Mouse (Mus musculus) liver, adult 2 months (tissue): Measurements from ENCODE around the gene Nbea. TPM values are rescaled to one million over a fixed set of nuclear protein-coding genes. Genes with fewer than 3 reads are reported as not detected.

Source experiments
- DNase-seq: peaks from one replicate; pipeline ENCODE4 v3.0.0-alpha.2; 2011; ENCODE audit warnings: low read depth, low spot score; ENCODE audit errors: extremely low read depth
- H3K27ac ChIP-seq: fragments of 200-500 bp; replicated peaks from 2 replicates; pipeline ENCODE4 v1.5.1; 2012; ENCODE audit warnings: low read depth, mild to moderate bottlenecking, control low read depth, inconsistent platforms, low read length; ENCODE audit not compliant: insufficient read depth
- H3K27me3 ChIP-seq: fragments of 200-500 bp; 2 replicates; pipeline ENCODE4 v1.6.1; 2012; ENCODE audit warnings: mild to moderate bottlenecking, moderate library complexity, low read length, inconsistent platforms; ENCODE audit not compliant: control insufficient read depth, insufficient read depth
- H3K36me3 ChIP-seq: fragments of 200-500 bp; 2 replicates; pipeline ENCODE4 v1.6.1; 2012; ENCODE audit warnings: low read length, inconsistent platforms; ENCODE audit not compliant: control insufficient read depth, insufficient read depth
- H3K4me1 ChIP-seq: fragments of 200-500 bp; 2 replicates; pipeline ENCODE4 v1.6.1; 2011; ENCODE audit warnings: low read length; ENCODE audit not compliant: control insufficient read depth, insufficient read depth
- H3K4me3 ChIP-seq: fragments of 200-500 bp; 2 replicates; pipeline ENCODE4 v1.5.1; 2011; ENCODE audit warnings: low read depth, mild to moderate bottlenecking, control low read depth, low read length, moderate library complexity; ENCODE audit not compliant: insufficient read depth
- H3K79me2 ChIP-seq: fragments of 200-500 bp; 2 replicates; pipeline ENCODE4 v1.6.1; 2012; ENCODE audit warnings: inconsistent platforms, mild to moderate bottlenecking, low read length, moderate library complexity; ENCODE audit not compliant: control insufficient read depth, insufficient read depth
- H3K9ac ChIP-seq: fragments of 200-500 bp; 2 replicates; pipeline ENCODE4 v1.6.1; 2012; ENCODE audit warnings: low read depth, mild to moderate bottlenecking, control low read depth, inconsistent platforms, low read length
- CTCF ChIP-seq: fragments of 200-500 bp; IDR thresholded peaks from 2 replicates; pipeline ENCODE4 v1.5.1; 2011; ENCODE audit warnings: low read depth, low read length, control low read depth
- POLR2A ChIP-seq: fragments of 200-500 bp; IDR thresholded peaks from 2 replicates; pipeline ENCODE4 v1.6.1; 2011; ENCODE audit warnings: low read length, control low read depth; ENCODE audit not compliant: insufficient read depth; ENCODE audit errors: extremely low read depth
- WGBS: fragments of 180-500 bp; shearing (Covaris S2); methylation state at CpG from one replicate; pipeline ENCODE4 v1.1.7; 2018; 5-methylcytosine and 5-hydroxymethylcytosine counted together
- polyA plus RNA-seq: library from polyadenylated mRNA; depleted of rRNA; stranded (reverse); fragments of >200 nt; gene quantifications from 2 replicates; pipeline ENCODE4 v1.2.3, GENCODE M21; 2012
- total RNA-seq: library from RNA; depleted of rRNA; stranded (reverse); fragments of >200 nt; gene quantifications from 2 replicates; pipeline ENCODE4 v1.2.3, GENCODE M21; 2014

The Nbea gene
- total and polyA plus RNA-seq, 2 experiments, result 0.38 to 1.9 TPM

GRCm38 (mm10) chr3:56187131-56187779, 3.8 kb upstream of the Nbea start:
- 45% methylated on average over 6 of the region's 6 CpGs for WGBS

DNA sequence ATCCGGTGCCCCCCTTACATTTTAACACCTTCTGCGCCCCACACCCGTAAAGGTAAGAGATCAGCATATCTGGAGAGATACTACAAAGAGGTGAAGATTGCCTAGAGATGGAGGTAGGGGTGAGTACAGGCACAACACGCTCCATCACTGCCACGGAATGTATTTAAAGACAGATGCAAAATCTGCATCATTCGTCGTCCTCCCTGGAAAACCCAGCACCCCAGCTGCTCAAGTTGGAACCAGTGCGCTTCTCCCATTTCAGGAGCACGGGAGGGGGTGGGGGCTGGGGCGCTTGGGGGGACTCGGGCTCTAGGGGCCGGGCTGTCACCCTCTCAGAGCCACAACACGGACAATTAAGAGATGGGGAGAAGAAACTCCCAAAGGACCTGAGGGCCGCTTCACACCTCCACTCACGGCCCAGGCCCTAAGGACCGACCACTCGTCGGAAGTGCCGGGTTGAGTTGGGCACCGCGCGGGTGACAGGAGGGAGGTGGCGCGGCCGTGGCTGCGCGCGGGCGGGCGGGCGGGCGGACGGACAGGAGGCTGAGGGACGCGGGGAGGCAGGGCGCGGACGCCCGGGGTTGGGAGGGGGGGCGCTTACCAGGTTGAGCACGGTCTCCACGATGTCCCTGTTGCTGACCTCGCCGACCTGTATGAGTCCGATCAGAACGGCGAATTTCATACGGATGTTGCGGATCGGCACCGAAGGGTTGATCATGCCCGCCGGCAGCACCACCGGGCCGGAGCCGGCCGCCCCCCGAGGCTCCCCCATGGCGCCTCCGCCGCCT, 936 bp downstream of the Nbea start:
- no peak overlapping the region for H3K27ac ChIP-seq
- WGBS, result 4% methylated on average over 55 of the region's 61 CpGs
- no peak for TF ChIP-seq POLR2A
- TF ChIP-seq CTCF, result no peak
- H3K79me2 ChIP-seq, result no peaks in the 10 kb centered on the region
- peaks cover 4% of the 10 kb centered on the region; the same call in 1 of the 2 replicates for H3K4me1 ChIP-seq
- H3K36me3 ChIP-seq, result no peaks in the 10 kb centered on the region
- H3K9ac ChIP-seq, result peak overlapping the region; percentile 81
- H3K4me3 ChIP-seq, result peak overlapping the region; percentile 87
- H3K27me3 ChIP-seq, result peaks cover 8% of the 10 kb centered on the region; the same call in 1 of the 2 replicates
- DNase-seq, result no peak

More at GRCm38 (mm10) chr3:56187131-56187779, 3.8 kb upstream of the Nbea start:
- Histone ChIP-seq H3K4me3 (no peak overlapping the region), H3K9ac (no peak overlapping the region), H3K27me3 (peaks cover 7% of the 10 kb centered on the region; the same call in 1 of the 2 replicates), H3K4me1 (peaks cover 4% of the 10 kb centered on the region; the same call in 1 of the 2 replicates), H3K79me2 (no peaks in the 10 kb centered on the region), H3K27ac (no peak overlapping the region), H3K36me3 (no peaks in the 10 kb centered on the region)
- no peak for TF ChIP-seq POLR2A
- TF ChIP-seq CTCF, result no peak
- DNase-seq, result no peak

GRCm38 (mm10) chr3:56181991-56182370, 1.5 kb downstream of the Nbea start:
- Histone ChIP-seq H3K36me3 (no peaks in the 10 kb centered on the region), H3K27me3 (peaks cover 8% of the 10 kb centered on the region; the same call in 1 of the 2 replicates), H3K4me3 (no peak overlapping the region), H3K4me1 (peaks cover 4% of the 10 kb centered on the region; the same call in 1 of the 2 replicates), H3K27ac (no peak overlapping the region), H3K79me2 (no peaks in the 10 kb centered on the region), H3K9ac (no peak overlapping the region)
- WGBS, result 38% methylated on average over 4 of the region's 4 CpGs
- DNase-seq, result no peak
- TF ChIP-seq CTCF, result no peak
- TF ChIP-seq POLR2A, result no peak

DNA sequence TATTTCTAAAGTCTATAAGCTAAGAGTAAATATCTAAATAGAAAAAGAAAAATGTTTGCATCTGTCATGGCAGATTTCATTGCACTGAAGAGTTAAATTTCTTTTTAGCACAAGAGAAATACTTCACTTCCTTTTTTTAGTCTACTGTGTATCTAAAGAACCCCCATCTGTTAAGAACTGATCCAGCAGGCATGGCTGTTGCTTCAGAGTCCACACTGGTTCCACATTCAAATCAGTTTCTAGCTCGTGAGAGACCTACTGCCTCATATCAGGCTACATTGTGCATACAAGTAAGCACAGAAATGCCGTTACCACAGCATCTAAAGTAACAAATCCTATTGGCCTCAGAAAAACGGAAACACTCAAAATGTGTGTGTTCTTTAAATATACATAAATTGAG, 2.5 kb downstream of the Nbea start:
- H3K36me3 ChIP-seq, result no peaks in the 10 kb centered on the region
- no peak overlapping the region for H3K9ac ChIP-seq
- peaks cover 4% of the 10 kb centered on the region; the same call in 1 of the 2 replicates for H3K4me1 ChIP-seq
- H3K27ac ChIP-seq, result no peak overlapping the region
- DNase-seq, result no peak
- no peak overlapping the region for H3K4me3 ChIP-seq
- TF ChIP-seq POLR2A (no peak), CTCF (no peak)
- H3K79me2 ChIP-seq, result no peaks in the 10 kb centered on the region
- H3K27me3 ChIP-seq, result peaks cover 8% of the 10 kb centered on the region; the same call in 1 of the 2 replicates
- 69% methylated on average over 3 of the region's 3 CpGs for WGBS

- Histone ChIP-seq H3K4me1 (no peaks in the 10 kb centered on the region), H3K27me3 (no peaks in the 10 kb centered on the region), H3K4me3 (no peak overlapping the region), H3K36me3 (no peaks in the 10 kb centered on the region), H3K27ac (no peak overlapping the region), H3K9ac (no peak overlapping the region), H3K79me2 (no peaks in the 10 kb centered on the region)
- 89% methylated on average over 2 of the region's 2 CpGs for WGBS
- no peak for TF ChIP-seq POLR2A
- TF ChIP-seq CTCF, result no peak
- no peak for DNase-seq
Observed at GRCm38 (mm10) chr3:56157864-56158263, 25.6 kb downstream of the Nbea start.

GRCm38 (mm10) chr3:56126674-56127073, 56.8 kb downstream of the Nbea start:
- H3K36me3 ChIP-seq, result no peaks in the 10 kb centered on the region
- no peaks in the 10 kb centered on the region for H3K27me3 ChIP-seq
- H3K79me2 ChIP-seq, result no peaks in the 10 kb centered on the region
- H3K9ac ChIP-seq, result no peak overlapping the region
- no peak overlapping the region for H3K4me3 ChIP-seq
- no peak for TF ChIP-seq POLR2A
- DNase-seq, result no peak
- WGBS, result 69% methylated on average over 3 of the region's 3 CpGs
- no peaks in the 10 kb centered on the region for H3K4me1 ChIP-seq
- no peak overlapping the region for H3K27ac ChIP-seq
